20 mouse cellular contexts compared by ENCODE assay signal in genomic region chr19:57498884-57499410, GRCm38 (mm10). TPM values are rescaled to one million over a fixed set of nuclear protein-coding genes. Genes with fewer than 3 reads are reported as not detected.
DNase-seq lines count a peak whose midpoint lies in the region; ATAC-seq and TF ChIP-seq lines count a peak whose summit lies in the region.
"Had no signal": no experiment of that assay in that cellular context is flagged by ENCODE, and none has a peak within 500 bp of the region (broad histone marks: within the 10 kb centered on the region; RNA-seq: fewer than 3 reads in every experiment).

No protein-coding gene starts in this region.

- no peaks in the 10 kb centered on the region for H3K27me3 ChIP-seq in midbrain, embryonic 10.5 days (ENCODE audit: low read depth, poor library complexity, severe bottlenecking)
- H3K27me3 ChIP-seq in midbrain, postnatal 0 days (ENCODE audit: insufficient read depth, low read length), result no peaks in the 10 kb centered on the region
- 0 out of 2 replicates have a peak, but pooled peaks cover 3% of the 10 kb centered on the region for H3K27me3 ChIP-seq in embryonic facial prominence, embryonic 12.5 days
- H3K27me3 ChIP-seq: heart, embryonic 15.5 days; kidney, embryonic 15.5 days; stomach, embryonic 15.5 days had no signal

- no peak overlapping the region for H3K4me3 ChIP-seq in midbrain, embryonic 10.5 days
- H3K4me3 ChIP-seq in midbrain, postnatal 0 days (ENCODE audit: low read depth, low read length), result no peak overlapping the region
- no peak overlapping the region for H3K4me3 ChIP-seq in embryonic facial prominence, embryonic 12.5 days
- H3K4me3 ChIP-seq: heart, embryonic 15.5 days; kidney, embryonic 15.5 days; stomach, embryonic 15.5 days had no signal

- no peak overlapping the region for H3K4me2 ChIP-seq in midbrain, postnatal 0 days (ENCODE audit: low read depth, low read length, poor library complexity, severe bottlenecking)
- no peak overlapping the region for H3K4me2 ChIP-seq in embryonic facial prominence, embryonic 12.5 days (replicated peaks)
- H3K4me2 ChIP-seq: heart, embryonic 15.5 days; hindbrain, embryonic 14.5 days; kidney, embryonic 15.5 days; stomach, embryonic 15.5 days had no signal

- no peaks in the 10 kb centered on the region for H3K36me3 ChIP-seq in midbrain, embryonic 10.5 days
- no peaks in the 10 kb centered on the region for H3K36me3 ChIP-seq in midbrain, postnatal 0 days (ENCODE audit: insufficient read depth, low read length)
- H3K36me3 ChIP-seq in embryonic facial prominence, embryonic 12.5 days, result no peaks in the 10 kb centered on the region
- H3K36me3 ChIP-seq: heart, embryonic 15.5 days; stomach, embryonic 15.5 days had no signal

- no peak overlapping the region for H3K9ac ChIP-seq in midbrain, postnatal 0 days (replicated peaks; ENCODE audit: low read length, poor library complexity, severe bottlenecking)
- H3K9ac ChIP-seq in embryonic facial prominence, embryonic 12.5 days, result no peak overlapping the region
- H3K9ac ChIP-seq: heart, embryonic 15.5 days; hindbrain, embryonic 14.5 days; kidney, embryonic 15.5 days; stomach, embryonic 15.5 days had no signal

- 74% methylated on average over 6 of the region's 6 CpGs for WGBS in midbrain, embryonic 10.5 days
- 41% methylated on average over 6 of the region's 6 CpGs for WGBS in midbrain, postnatal 0 days
- WGBS in embryonic facial prominence, embryonic 12.5 days, result 26% methylated on average over 6 of the region's 6 CpGs

- no peak overlapping the region for H3K27ac ChIP-seq in midbrain, embryonic 10.5 days (replicated peaks)
- H3K27ac ChIP-seq in midbrain, postnatal 0 days (ENCODE audit: low read depth, low read length), result no peak overlapping the region
- H3K27ac ChIP-seq in embryonic facial prominence, embryonic 12.5 days, result peak overlapping the region; percentile 65
- H3K27ac ChIP-seq: heart, embryonic 15.5 days; hindbrain, embryonic 14.5 days; kidney, embryonic 15.5 days; stomach, embryonic 15.5 days had no signal

- no peak for TF ChIP-seq CTCF in midbrain, postnatal 0 days (IDR thresholded peaks at IDR 0.05)

- no peaks in the 10 kb centered on the region for H3K4me1 ChIP-seq in midbrain, embryonic 10.5 days
- H3K4me1 ChIP-seq in midbrain, postnatal 0 days (ENCODE audit: insufficient read depth, low read length), result 0 out of 2 replicates have a peak, but pooled peaks cover 5% of the 10 kb centered on the region
- peaks cover 33% of the 10 kb centered on the region for H3K4me1 ChIP-seq in embryonic facial prominence, embryonic 12.5 days
- H3K4me1 ChIP-seq: heart, embryonic 15.5 days; stomach, embryonic 15.5 days had no signal

- ATAC-seq in midbrain, postnatal 0 days (ENCODE audit: low FRiP score), result no peak
- ATAC-seq in embryonic facial prominence, embryonic 12.5 days (ENCODE audit: insufficient number of reproducible peaks, insufficient read depth, low FRiP score, low TSS enrichment), result peak; percentile 84; the same call in 1 of the 2 replicates
- ATAC-seq: intestine, postnatal 0 days had no signal

- DNase-seq in midbrain, embryonic 10.5 days (ENCODE audit: low spot score), result peak; percentile 33
- DNase-seq in midbrain, postnatal 0 days (ENCODE audit: low spot score), result no peak
- DNase-seq in hindlimb bud, embryonic 11.5 days (ENCODE audit: extremely low spot score, low read depth, low spot score), result peak; percentile 68
- peak; percentile 47 for DNase-seq in mesoderm, embryonic 11.5 days (ENCODE audit: low read depth, low spot score)
- no peak for DNase-seq in MN1 (ENCODE audit: low spot score)
- DNase-seq in natural killer cell, adult 2 months (ENCODE audit: low spot score in 2 of 2), result no peak
- DNase-seq: adrenal gland, adult 8-10 months; cerebellum, adult 9-10 months; gastrocnemius, postnatal 25 days; lung, adult 18-20 months; lung, postnatal 36 days; right cerebral cortex, postnatal 25 days; thymus, adult 18-20 months; thymus, postnatal 4 days had no signal

- no peaks in the 10 kb centered on the region for H3K9me3 ChIP-seq in midbrain, embryonic 10.5 days (replicated peaks)
- H3K9me3 ChIP-seq in midbrain, postnatal 0 days (ENCODE audit: low read length), result no peaks in the 10 kb centered on the region
- H3K9me3 ChIP-seq in embryonic facial prominence, embryonic 12.5 days, result no peaks in the 10 kb centered on the region
- H3K9me3 ChIP-seq: heart, embryonic 15.5 days; kidney, embryonic 15.5 days; stomach, embryonic 15.5 days had no signal

RNA-seq across cellular contexts. Expression of gene Trub1, which starts 46.2 kb away (rescaled TPM):
- 22.5 and 22.7 TPM in 2 replicates for polyA plus RNA-seq in midbrain, embryonic 10.5 days (2016; fragmentation: Nextera tagmentation; extraction: Ambion mirVana)
- 18.5 and 23.6 TPM in 2 replicates for total RNA-seq in midbrain, postnatal 0 days (2014; rRNA removed)
- 18.2 and 18.3 TPM in 2 replicates for polyA plus RNA-seq in midbrain, postnatal 0 days (2015; fragmentation: Nextera tagmentation; extraction: Ambion mirVana)
- 26.3 and 27.2 TPM in 2 replicates for polyA plus RNA-seq in embryonic facial prominence, embryonic 12.5 days (2016; fragmentation: Nextera tagmentation; extraction: Ambion mirVana)

Comparison
In these comparisons a context has a peak if more than half of its experiments do, and no peak if none do; other contexts are left out.
1. DNase-seq: peak in midbrain, embryonic 10.5 days (single experiment), hindlimb bud, embryonic 11.5 days (single experiment) and mesoderm, embryonic 11.5 days (single experiment); none in midbrain, postnatal 0 days (single experiment), MN1 (single experiment) and natural killer cell, adult 2 months (0 of 2).